Mouse (Mus musculus) limb, embryonic 11.5 days (tissue): ENCODE measurements around the gene Dars. TPM values are rescaled to one million over a fixed set of nuclear protein-coding genes. Genes with fewer than 3 reads are reported as not detected.
A peak's percentile ranks its signal among the peaks of the same experiment; 100 is the strongest.

Experiments
- ATAC-seq: fragments of 200-750 bp; cut with Nextera tagmentation; 2 replicates; pipeline ENCODE4 v1.8.0; 2017; ENCODE audit warnings: low read depth; ENCODE audit not compliant: insufficient number of reproducible peaks, low FRiP score, low TSS enrichment
- DNase-seq: peaks from one replicate; pipeline ENCODE4 v3.0.0-alpha.2; 2015; ENCODE audit warnings: low spot score
- H3K27ac ChIP-seq: fragments of 300-500 bp; sonication (generic); replicated peaks from 2 replicates; pipeline ENCODE4 v1.5.1; 2014; ENCODE audit warnings: low read depth, mild to moderate bottlenecking, low read length
- H3K27me3 ChIP-seq: fragments of 300-500 bp; sonication (generic); 2 replicates; pipeline ENCODE4 v1.6.1; 2014; ENCODE audit warnings: mild to moderate bottlenecking, low read length, mixed read lengths; ENCODE audit not compliant: control insufficient read depth, insufficient read depth
- H3K36me3 ChIP-seq: fragments of 300-500 bp; sonication (generic); 2 replicates; pipeline ENCODE4 v1.6.1; 2014; ENCODE audit warnings: mild to moderate bottlenecking, low read length, moderate library complexity, mixed read lengths; ENCODE audit not compliant: control insufficient read depth, insufficient read depth
- H3K4me1 ChIP-seq: fragments of 300-500 bp; sonication (generic); 2 replicates; pipeline ENCODE4 v1.6.1; 2014; ENCODE audit warnings: low read length, mixed read lengths; ENCODE audit not compliant: control insufficient read depth, insufficient read depth
- H3K4me2 ChIP-seq: fragments of 300-500 bp; sonication (generic); 2 replicates; pipeline ENCODE4 v1.6.1; 2014; ENCODE audit warnings: low read depth, mild to moderate bottlenecking, moderate library complexity; ENCODE audit not compliant: severe bottlenecking
- H3K4me3 ChIP-seq: fragments of 300-500 bp; sonication (generic); 2 replicates; pipeline ENCODE4 v1.5.1; 2014; ENCODE audit warnings: low read depth, low read length
- H3K9ac ChIP-seq: fragments of 300-500 bp; sonication (generic); 2 replicates; pipeline ENCODE4 v1.6.1; 2014; ENCODE audit warnings: mild to moderate bottlenecking, low read length
- H3K9me3 ChIP-seq: fragments of 300-500 bp; sonication (generic); 2 replicates; pipeline ENCODE4 v1.6.1; 2016; ENCODE audit warnings: low read length; ENCODE audit not compliant: control insufficient read depth
- WGBS: fragments of 180-500 bp; shearing (Covaris S2); extraction: QIAGEN DNeasy Blood & Tissue Kit; methylation state at CpG from one replicate; pipeline ENCODE4 v1.1.7; 2014; 5-methylcytosine and 5-hydroxymethylcytosine counted together
- polyA plus RNA-seq: library from polyadenylated mRNA; unstranded; fragments of >200 nt; fragmentation: Nextera tagmentation; extraction: Ambion mirVana; gene quantifications from 2 replicates; pipeline ENCODE4 v1.2.1, GENCODE M21; 2014

Gene Dars
- polyA plus RNA-seq, 1 experiment from 2014 or later, result 104 TPM

DNA sequence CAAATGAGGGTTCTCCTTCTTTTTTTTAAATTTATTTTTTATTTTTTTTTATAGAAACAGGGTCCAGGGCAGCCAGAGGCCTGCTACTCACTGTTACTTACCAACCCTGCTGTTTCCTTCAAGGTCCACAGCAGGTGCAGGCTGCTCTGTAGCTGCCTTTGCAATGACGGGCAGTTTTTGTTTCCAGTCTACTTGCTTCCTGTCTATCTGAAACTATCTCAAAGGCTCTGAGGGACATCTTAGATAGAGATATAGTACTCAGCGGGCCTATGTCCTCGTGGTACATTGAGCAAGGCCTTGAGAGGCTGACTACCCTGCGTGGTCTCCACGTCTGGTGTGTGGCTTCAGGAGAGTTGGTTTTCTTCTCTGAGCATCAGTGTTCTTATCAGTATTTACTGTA is 21.4 kb upstream of the Dars start:
- ATAC-seq, result no peak
- H3K4me2 ChIP-seq, result no peak overlapping the region
- 91% methylated on average over 5 of the region's 5 CpGs for WGBS

DNA sequence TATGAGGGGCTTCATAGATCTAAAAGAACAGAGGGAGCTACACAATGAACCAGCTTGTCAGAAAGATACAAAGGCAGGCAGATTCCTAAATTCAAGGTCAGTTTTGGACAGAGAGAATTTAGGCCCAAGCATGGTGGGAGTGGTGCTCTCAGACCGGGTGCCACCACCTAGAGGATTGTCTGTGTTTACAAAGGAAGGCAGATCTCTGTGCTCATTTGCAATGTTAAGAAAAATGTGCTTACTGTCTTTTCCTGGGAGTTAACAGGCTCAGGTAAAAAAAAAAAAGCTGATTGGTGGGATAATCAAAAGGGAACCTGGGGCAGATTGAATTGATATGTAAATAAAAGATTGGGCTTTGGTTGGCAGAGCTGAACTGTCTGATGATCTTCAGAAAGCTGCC is 20.1 kb upstream of the Dars start:
- Histone ChIP-seq H3K36me3 (no peaks in the 10 kb centered on the region), H3K9me3 (no peaks in the 10 kb centered on the region), H3K27me3 (no peaks in the 10 kb centered on the region), H3K9ac (no peak overlapping the region), H3K4me1 (no peaks in the 10 kb centered on the region), H3K4me2 (no peak overlapping the region), H3K27ac (no peak overlapping the region), H3K4me3 (no peak overlapping the region)
- no peak for DNase-seq
- ATAC-seq, result no peak
- WGBS, result 64% methylated on average over 1 of the region's 1 CpGs

More for the DNA sequence above, 21.4 kb upstream of the Dars start:
- H3K27me3 ChIP-seq, result no peaks in the 10 kb centered on the region
- no peak overlapping the region for H3K4me3 ChIP-seq
- no peaks in the 10 kb centered on the region for H3K36me3 ChIP-seq
- H3K9ac ChIP-seq, result no peak overlapping the region
- no peaks in the 10 kb centered on the region for H3K4me1 ChIP-seq
- no peaks in the 10 kb centered on the region for H3K9me3 ChIP-seq
- H3K27ac ChIP-seq, result no peak overlapping the region
- no peak for DNase-seq

DNA sequence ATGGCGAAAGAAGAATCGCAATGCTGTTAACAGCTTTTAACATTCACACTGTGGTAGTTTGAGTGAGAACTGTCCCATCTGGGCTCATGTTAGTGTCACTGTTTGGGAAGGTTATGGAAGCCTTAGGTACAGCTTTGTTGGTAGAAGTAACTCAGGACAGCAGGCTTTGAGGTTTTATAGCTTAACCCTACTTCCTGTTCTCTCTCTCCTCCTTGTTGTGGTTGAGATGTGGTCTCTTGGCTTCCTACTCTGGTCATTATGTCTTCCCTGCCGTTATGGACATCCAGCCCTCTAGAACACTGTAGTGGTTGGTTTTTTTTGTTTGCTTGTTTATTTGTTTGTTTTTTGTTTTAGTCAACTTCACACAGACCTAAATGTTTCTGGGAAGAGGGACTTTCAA is 18.8 kb upstream of the Dars start:
- Histone ChIP-seq H3K36me3 (no peaks in the 10 kb centered on the region), H3K4me1 (no peaks in the 10 kb centered on the region), H3K27ac (no peak overlapping the region), H3K9ac (no peak overlapping the region), H3K27me3 (no peaks in the 10 kb centered on the region), H3K4me3 (no peak overlapping the region), H3K4me2 (no peak overlapping the region), H3K9me3 (no peaks in the 10 kb centered on the region)
- DNase-seq (no peak), ATAC-seq (no peak)
- 90% methylated on average over 3 of the region's 3 CpGs for WGBS

DNA sequence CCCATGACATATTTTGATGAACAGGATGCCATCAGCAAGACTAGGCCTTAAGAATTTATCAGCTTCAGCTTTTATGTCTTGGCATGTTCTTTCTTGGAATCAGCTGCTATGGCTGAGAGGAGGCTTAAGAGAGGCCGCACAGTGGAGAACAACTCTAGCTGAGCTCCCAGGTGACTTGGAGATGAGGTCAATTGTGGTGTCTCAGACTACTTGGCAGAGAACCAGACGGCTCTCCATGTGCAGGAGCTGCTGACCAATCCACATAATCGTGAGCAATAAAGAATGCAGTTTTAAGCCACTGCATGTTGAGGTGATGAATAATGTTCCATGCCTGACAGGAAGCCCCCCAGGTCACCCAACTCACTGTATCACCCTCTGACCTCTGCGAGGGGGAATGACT is 18.4 kb upstream of the Dars start:
- WGBS, result 82% methylated on average over 4 of the region's 4 CpGs
- H3K36me3 ChIP-seq, result no peaks in the 10 kb centered on the region
- H3K9ac ChIP-seq, result no peak overlapping the region
- no peak overlapping the region for H3K4me3 ChIP-seq
- ATAC-seq (no peak), DNase-seq (no peak)
- H3K4me2 ChIP-seq, result no peak overlapping the region
- no peaks in the 10 kb centered on the region for H3K27me3 ChIP-seq
- no peaks in the 10 kb centered on the region for H3K4me1 ChIP-seq
- no peak overlapping the region for H3K27ac ChIP-seq
- no peaks in the 10 kb centered on the region for H3K9me3 ChIP-seq

DNA sequence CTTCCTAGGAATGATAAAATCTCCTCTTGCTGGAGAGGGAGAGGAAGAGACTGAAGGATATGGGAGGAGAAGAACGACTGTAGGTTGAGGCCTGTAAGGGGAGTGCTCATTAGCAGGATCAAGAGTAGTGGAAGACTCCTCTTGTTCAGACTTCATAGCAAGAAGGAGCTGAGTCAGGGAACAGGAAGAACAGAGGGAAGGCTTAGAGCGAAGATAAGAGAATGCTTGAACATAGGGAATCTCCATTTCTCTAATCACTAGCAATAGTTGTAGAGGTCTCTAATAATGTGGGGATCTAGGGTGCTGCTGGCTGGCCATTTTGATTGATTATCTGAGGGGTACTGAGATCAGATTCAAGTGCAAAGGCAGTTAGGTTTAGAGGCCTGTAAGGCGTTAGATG is 7.8 kb upstream of the Dars start:
- H3K27me3 ChIP-seq, result no peaks in the 10 kb centered on the region
- no peak overlapping the region for H3K27ac ChIP-seq
- H3K4me1 ChIP-seq, result no peaks in the 10 kb centered on the region
- ATAC-seq (no peak), DNase-seq (no peak)
- no peak overlapping the region for H3K4me3 ChIP-seq
- H3K36me3 ChIP-seq, result no peaks in the 10 kb centered on the region
- WGBS, result 90% methylated on average over 3 of the region's 3 CpGs
- H3K4me2 ChIP-seq, result no peak overlapping the region
- H3K9me3 ChIP-seq, result no peaks in the 10 kb centered on the region
- H3K9ac ChIP-seq, result no peak overlapping the region

DNA sequence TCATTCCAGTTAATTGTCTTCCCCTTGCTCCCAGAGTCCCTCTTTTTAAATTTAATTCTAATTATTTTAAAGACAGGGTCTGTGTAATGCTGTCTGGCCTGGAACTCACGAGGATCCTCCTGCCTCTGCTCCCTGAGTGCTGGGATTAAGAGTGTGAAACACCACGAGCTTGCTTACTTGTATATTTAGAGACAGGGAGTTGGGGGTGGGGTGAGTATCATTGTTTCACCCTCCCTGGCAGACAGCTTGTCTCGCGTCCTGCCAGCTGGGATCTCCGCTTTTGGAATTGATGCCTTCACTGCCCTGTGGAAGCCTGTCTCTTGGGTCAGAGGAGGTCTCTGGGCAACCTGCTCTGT is 343 bp upstream of the Dars start:
- no peak overlapping the region for H3K9ac ChIP-seq
- no peak overlapping the region; the same call in 1 of the 2 replicates for H3K4me2 ChIP-seq
- H3K27me3 ChIP-seq, result no peaks in the 10 kb centered on the region
- no peak overlapping the region for H3K27ac ChIP-seq
- H3K4me3 ChIP-seq, result peak overlapping the region; percentile 78; the same call in 1 of the 2 replicates
- ATAC-seq, result peak; percentile 56
- 36% methylated on average over 5 of the region's 5 CpGs for WGBS
- DNase-seq, result no peak
- no peaks in the 10 kb centered on the region for H3K9me3 ChIP-seq
- H3K4me1 ChIP-seq, result no peaks in the 10 kb centered on the region
- no peaks in the 10 kb centered on the region for H3K36me3 ChIP-seq

DNA sequence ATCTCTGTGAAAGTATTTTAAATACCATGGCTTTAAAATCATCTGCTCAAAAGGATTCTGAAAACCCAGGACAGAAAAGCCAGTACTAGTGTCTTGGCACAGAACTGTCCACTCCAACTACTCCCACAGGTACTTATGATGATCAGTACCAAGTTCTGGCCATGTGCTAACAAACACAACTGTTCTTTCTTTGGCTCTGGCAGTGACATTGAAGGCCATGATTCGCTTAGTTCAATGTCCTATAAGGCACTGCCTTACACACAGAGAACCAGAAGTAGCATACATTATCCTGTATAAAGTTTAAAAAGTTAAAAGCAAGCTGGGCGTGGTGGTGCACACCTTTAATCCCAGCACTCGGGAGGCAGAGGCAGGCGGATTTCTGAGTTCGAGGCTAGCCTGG is 6.0 kb downstream of the Dars start:
- Histone ChIP-seq H3K9ac (no peak overlapping the region), H3K27me3 (no peaks in the 10 kb centered on the region), H3K4me2 (no peak overlapping the region), H3K27ac (no peak overlapping the region), H3K9me3 (no peaks in the 10 kb centered on the region), H3K36me3 (no peaks in the 10 kb centered on the region), H3K4me3 (no peak overlapping the region), H3K4me1 (no peaks in the 10 kb centered on the region)
- no peak for ATAC-seq
- WGBS, result 98% methylated on average over 5 of the region's 5 CpGs
- DNase-seq, result no peak

DNA sequence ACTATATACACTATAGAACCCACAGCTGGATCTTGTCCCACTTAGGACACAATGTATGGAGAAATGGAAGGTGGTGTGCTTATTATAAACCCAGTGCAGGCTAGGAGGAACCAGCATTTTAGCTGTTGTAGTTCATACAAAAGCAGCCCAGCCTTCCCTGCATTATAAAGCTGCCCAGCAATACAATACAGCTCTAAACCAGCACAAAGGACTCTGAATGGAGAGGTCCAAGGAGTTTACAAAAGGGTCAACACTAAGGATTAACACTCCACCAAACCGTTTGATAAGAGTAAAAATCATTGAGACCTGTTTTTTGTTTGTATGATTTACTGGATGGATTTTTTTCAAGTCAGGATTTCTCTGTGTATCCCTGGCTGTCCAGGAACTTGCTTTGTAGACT is 10.3 kb downstream of the Dars start:
- Histone ChIP-seq H3K4me2 (no peak overlapping the region), H3K9me3 (no peaks in the 10 kb centered on the region), H3K9ac (no peak overlapping the region), H3K4me3 (no peak overlapping the region), H3K27ac (no peak overlapping the region), H3K27me3 (no peaks in the 10 kb centered on the region), H3K36me3 (no peaks in the 10 kb centered on the region), H3K4me1 (no peaks in the 10 kb centered on the region)
- WGBS, result 88% methylated on average over 1 of the region's 1 CpGs
- DNase-seq (no peak), ATAC-seq (no peak)

DNA sequence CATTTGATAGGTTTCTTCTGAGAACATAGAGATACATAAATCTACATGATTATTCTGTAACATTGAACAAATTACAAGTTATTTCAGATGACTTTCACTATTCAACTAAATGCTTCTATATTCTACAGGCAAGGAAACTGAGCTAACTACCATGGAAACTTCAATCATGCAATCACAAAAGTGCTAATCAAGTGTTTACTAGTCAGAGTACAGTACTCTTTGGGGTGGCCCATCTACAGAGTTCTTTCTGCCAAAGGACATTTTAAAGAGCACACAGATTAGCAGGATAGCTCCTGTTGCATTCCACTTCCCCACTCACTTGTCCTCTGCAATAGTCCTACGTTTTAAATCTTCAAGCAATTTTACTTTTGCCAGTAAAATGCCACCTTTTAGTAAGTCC is 11.5 kb downstream of the Dars start:
- 78% methylated on average over 1 of the region's 1 CpGs for WGBS
- no peaks in the 10 kb centered on the region for H3K36me3 ChIP-seq

More for the DNA sequence above, 11.5 kb downstream of the Dars start:
- H3K9me3 ChIP-seq, result no peaks in the 10 kb centered on the region
- H3K27me3 ChIP-seq, result no peaks in the 10 kb centered on the region
- ATAC-seq, result no peak
- no peak for DNase-seq
- H3K4me2 ChIP-seq, result no peak overlapping the region
- no peaks in the 10 kb centered on the region for H3K4me1 ChIP-seq
- no peak overlapping the region for H3K4me3 ChIP-seq
- no peak overlapping the region for H3K9ac ChIP-seq
- H3K27ac ChIP-seq, result no peak overlapping the region
